Comparison of ENCODE assay signal across 19 mouse cellular contexts in genomic region chr19:32295581-32295980, GRCm38 (mm10).
"Had no signal": no experiment of that assay in that cellular context is flagged by ENCODE, and none has a peak within 500 bp of the region (broad histone marks: within the 10 kb centered on the region; RNA-seq: fewer than 3 reads in every experiment).

No protein-coding gene starts in this region.

- H3K36me3 ChIP-seq: limb, embryonic 10.5 days; liver, embryonic 12.5 days; liver, embryonic 15.5 days; lung, embryonic 15.5 days; midbrain, embryonic 15.5 days had no signal

- ATAC-seq: liver, embryonic 12.5 days; midbrain, embryonic 15.5 days had no signal

- H3K9me3 ChIP-seq: limb, embryonic 10.5 days; limb, embryonic 13.5 days; liver, embryonic 12.5 days; liver, embryonic 15.5 days; lung, embryonic 15.5 days; megakaryocyte, embryonic 14.5 days; midbrain, embryonic 10.5 days; midbrain, embryonic 15.5 days had no signal

- DNase-seq: kidney, adult 2 months; layer of hippocampus, adult 9-11 months; liver; lung, adult 18-20 months; lung, postnatal 10 days; lung, postnatal 36 days; retina, postnatal 1 day; thymus, adult 18-20 months; thymus, postnatal 36 days had no signal

- H3K27ac ChIP-seq: kidney, postnatal 0 days; layer of hippocampus, adult 2 months; limb, embryonic 10.5 days; limb, embryonic 13.5 days; liver, embryonic 12.5 days; liver, embryonic 15.5 days; lung, embryonic 15.5 days; midbrain, embryonic 10.5 days; midbrain, embryonic 15.5 days had no signal

- H3K27me3 ChIP-seq: limb, embryonic 13.5 days; liver, embryonic 12.5 days; liver, embryonic 15.5 days; lung, embryonic 15.5 days; megakaryocyte, embryonic 14.5 days; midbrain, embryonic 15.5 days had no signal

- H3K4me2 ChIP-seq: limb, embryonic 13.5 days; liver, embryonic 12.5 days; liver, embryonic 15.5 days; lung, embryonic 15.5 days; midbrain, embryonic 15.5 days had no signal

- H3K9ac ChIP-seq: limb, embryonic 13.5 days; liver, embryonic 12.5 days; liver, embryonic 15.5 days; lung, embryonic 15.5 days; midbrain, embryonic 15.5 days had no signal

- H3K4me3 ChIP-seq: layer of hippocampus, adult 2 months; limb, embryonic 10.5 days; limb, embryonic 13.5 days; liver, embryonic 12.5 days; liver, embryonic 15.5 days; lung, embryonic 15.5 days; megakaryocyte, embryonic 14.5 days; midbrain, embryonic 10.5 days; midbrain, embryonic 15.5 days had no signal
